Mouse (Mus musculus) left cerebral cortex, adult 2 months (tissue): ENCODE data around the gene Dtx3. TPM values are rescaled to one million over a fixed set of nuclear protein-coding genes. Genes with fewer than 3 reads are reported as not detected.
"Not testable (repeated sequence)": the region's sequence is repeated elsewhere in the genome, so short reads cannot be mapped to it uniquely, and the experiment has no call there.

ENCODE experiments used
- DNase-seq, 2 experiments: peaks; one replicate each; pipeline ENCODE4 v3.0.0; 2021 to 2022; ENCODE audit warnings: low spot score in 2 of 2, mixed read lengths in 1 of 2; ENCODE audit errors: extremely low spot score in 1 of 2
- H3K27ac ChIP-seq: fragments of 200-600 bp; 2 replicates; pipeline ENCODE4 v1.8.1; 2022
- H3K4me3 ChIP-seq: fragments of 200-600 bp; 2 replicates; pipeline ENCODE4 v1.8.1; 2022
- CTCF ChIP-seq: fragments of 200-600 bp; IDR thresholded peaks from 2 replicates; pipeline ENCODE4 v1.8.1; 2022; ENCODE audit warnings: antibody characterized with exemption, mild to moderate bottlenecking, moderate library complexity
- intact Hi-C: fragments of 180-260 bp; cut with DNase I; formaldehyde crosslinking; loops from one replicate; pipeline ENCODE4 v1.15.1; 2025
- total RNA-seq, 2 experiments: library from RNA; stranded (reverse); gene quantifications; 2 replicates each; pipeline ENCODE4 v1.2.3; 2021

The Dtx3 gene
- total RNA-seq, 2 experiments from 2014 or later = 207 to 223 TPM

DNA sequence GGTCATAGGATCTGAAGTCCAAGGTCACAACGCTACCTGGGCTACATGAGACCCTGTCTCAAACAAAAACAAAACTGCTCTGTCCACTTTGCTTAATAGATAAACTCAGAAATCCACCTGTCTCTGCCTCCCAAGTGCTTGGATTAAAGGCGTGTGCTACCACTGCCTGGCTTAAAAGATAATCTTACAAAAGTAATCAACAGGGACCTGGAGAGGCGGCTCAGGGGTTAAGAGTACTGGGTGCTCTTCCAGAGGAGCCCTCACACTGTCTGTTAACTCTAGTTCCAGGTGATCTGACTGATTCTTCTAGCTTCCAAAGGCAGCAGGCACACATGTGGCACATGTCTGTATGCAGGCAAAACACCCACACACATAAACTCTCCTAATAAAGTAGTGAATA, 7.6 kb upstream of the Dtx3 start:
- intact Hi-C loops = no loop called here
- no peak overlapping the region for H3K4me3 ChIP-seq
- no peak overlapping the region for H3K27ac ChIP-seq
- DNase-seq = no peak
- no peak for TF ChIP-seq CTCF

- TF ChIP-seq CTCF = peak; percentile 39
- peak overlapping the region; percentile 44; the same call in 1 of the 2 replicates for H3K27ac ChIP-seq
These were observed 4.8 kb upstream of the Dtx3 start for GRCm38 (mm10) chr10:127200279-127200678.

DNA sequence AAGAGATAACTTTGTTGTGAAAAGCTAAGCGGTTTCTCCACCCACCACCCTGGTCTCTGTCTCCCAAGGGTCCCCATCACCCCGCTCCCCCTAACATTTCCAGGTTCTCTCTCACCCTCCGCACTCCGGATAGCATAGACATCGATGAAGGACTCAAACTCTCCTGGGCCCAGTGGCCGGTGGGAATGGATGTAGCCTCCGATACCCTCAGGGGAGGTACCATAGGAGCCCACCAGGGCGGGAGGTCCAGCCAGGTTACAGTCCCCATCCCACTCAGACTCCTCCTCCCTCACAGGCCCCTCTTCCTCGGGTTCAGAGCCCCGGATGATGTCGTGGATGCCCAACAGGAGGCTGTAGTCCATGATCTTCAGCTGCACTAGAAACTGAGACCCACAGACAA, 3.9 kb upstream of the Dtx3 start:
- no peak for DNase-seq
- H3K4me3 ChIP-seq = no peak overlapping the region
- TF ChIP-seq CTCF = no peak
- peak overlapping the region; percentile 57; the same call in 1 of the 2 replicates for H3K27ac ChIP-seq
- intact Hi-C loops = no loop called here

More at GRCm38 (mm10) chr10:127200279-127200678, 4.8 kb upstream of the Dtx3 start:
- intact Hi-C loops = no loop called here
- H3K4me3 ChIP-seq = no peak overlapping the region
- no peak for DNase-seq

GRCm38 (mm10) chr10:127199068-127199467, 3.5 kb upstream of the Dtx3 start:
- no peak for TF ChIP-seq CTCF
- Histone ChIP-seq H3K4me3 (no peak overlapping the region), H3K27ac (peak overlapping the region; percentile 99; the same call in 1 of the 2 replicates)
- intact Hi-C loops = no loop called here
- no peak for DNase-seq

GRCm38 (mm10) chr10:127198492-127198891, 3.0 kb upstream of the Dtx3 start:
- no peak overlapping the region for H3K4me3 ChIP-seq
- no peak for TF ChIP-seq CTCF
- intact Hi-C loops = no loop called here
- no peak for DNase-seq
- peak overlapping the region; percentile 99 for H3K27ac ChIP-seq

DNA sequence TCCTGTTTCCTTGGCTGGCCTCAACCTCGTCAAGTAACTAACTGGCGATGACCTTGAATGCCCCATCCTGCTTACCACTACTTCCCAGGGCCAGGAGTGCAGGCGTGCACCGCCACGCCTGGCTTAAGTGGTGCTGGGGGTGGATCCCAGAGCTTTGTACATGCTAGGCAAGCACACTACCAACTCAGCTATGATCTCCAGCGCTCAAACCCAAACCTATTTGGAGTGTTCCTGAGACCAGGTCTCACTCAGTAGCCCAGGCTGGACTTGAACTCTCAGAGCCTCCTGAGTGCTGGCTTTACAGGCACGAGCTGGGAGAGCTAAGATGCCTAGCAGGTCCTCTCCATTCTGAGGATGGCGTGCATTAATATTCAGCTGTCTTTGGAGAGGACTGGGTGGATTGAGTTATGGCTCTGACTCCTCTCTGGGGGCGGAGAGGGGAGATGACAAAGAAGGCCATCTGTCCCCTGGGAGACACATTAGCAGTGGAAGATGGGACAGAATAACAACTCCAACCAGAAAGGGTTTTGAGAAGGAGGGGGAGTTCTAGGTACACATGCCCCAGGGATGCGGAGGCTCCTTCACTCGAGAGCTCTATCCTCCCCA, 2.1 kb upstream of the Dtx3 start:
- H3K27ac ChIP-seq = peak overlapping the region; percentile 99
- intact Hi-C loops = no loop called here

DNA sequence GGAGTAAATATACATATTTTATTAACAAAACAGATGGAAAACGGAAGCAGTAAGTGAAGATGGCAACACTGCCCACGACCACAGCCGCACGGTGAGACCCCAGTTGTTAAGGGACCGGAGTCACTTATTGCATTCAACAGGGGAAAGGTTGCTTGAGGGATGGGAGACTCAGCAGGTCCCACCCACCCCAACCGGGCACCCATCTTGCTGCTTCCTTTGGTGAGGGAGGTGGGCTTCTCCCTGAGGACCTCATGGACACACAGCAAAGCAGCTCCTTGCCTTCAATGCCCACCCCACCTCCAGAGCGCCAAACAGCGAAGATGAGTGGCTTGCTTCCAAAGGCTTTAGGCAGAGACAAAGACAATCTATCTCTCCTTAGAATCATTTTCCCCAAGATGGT, 1.6 kb upstream of the Dtx3 start:
- intact Hi-C loops = no loop called here
- no peak for TF ChIP-seq CTCF
- no peak for DNase-seq
- Histone ChIP-seq H3K4me3 (no peak overlapping the region), H3K27ac (peak overlapping the region; percentile 99)

More for the DNA sequence above, 2.1 kb upstream of the Dtx3 start:
- no peak overlapping the region for H3K4me3 ChIP-seq
- no peak for DNase-seq
- TF ChIP-seq CTCF = no peak

- no peak for TF ChIP-seq CTCF
- peak; percentile 59 to 60 for DNase-seq
- intact Hi-C loops = loop anchor here (1.0 kb wide), 1 partner anchor 14 kb away; no protein-coding TSS in a partner anchor
- H3K4me3 ChIP-seq = peak overlapping the region; percentile 69
- peak overlapping the region; percentile 99 for H3K27ac ChIP-seq
These were observed 864 bp upstream of the Dtx3 start for GRCm38 (mm10) chr10:127196392-127196791.

GRCm38 (mm10) chr10:127194428-127195327, 850 bp downstream of the Dtx3 start:
- Histone ChIP-seq H3K4me3 (peak overlapping the region; percentile 69), H3K27ac (peak overlapping the region; percentile 99)
- DNase-seq = no peak
- intact Hi-C loops = no loop called here
- no peak for TF ChIP-seq CTCF

GRCm38 (mm10) chr10:127193011-127193410, 2.5 kb downstream of the Dtx3 start:
- TF ChIP-seq CTCF = no peak
- H3K4me3 ChIP-seq = no peak overlapping the region
- no peak for DNase-seq
- intact Hi-C loops = no loop called here
- H3K27ac ChIP-seq = no peak overlapping the region

DNA sequence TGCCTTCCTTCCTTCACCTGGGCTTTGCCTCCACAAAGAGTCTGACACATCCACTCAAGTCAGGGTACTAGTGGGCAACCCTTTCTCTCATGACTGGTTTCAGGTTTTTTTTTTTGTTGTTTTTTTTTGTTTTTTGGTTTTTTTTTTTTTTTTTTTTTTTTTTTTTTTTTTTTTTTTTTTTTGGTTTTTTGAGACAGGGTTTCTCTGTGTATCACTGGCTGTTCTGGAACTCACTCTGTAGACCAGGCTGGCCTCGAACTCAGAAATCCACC, 3.5 kb downstream of the Dtx3 start:
- DNase-seq, intact Hi-C loops, H3K4me3 ChIP-seq, H3K27ac ChIP-seq: not testable (repeated sequence)

- H3K4me3 ChIP-seq = no peak overlapping the region
- H3K27ac ChIP-seq = peak overlapping the region; percentile 47; the same call in 1 of the 2 replicates
- no peak for DNase-seq
- TF ChIP-seq CTCF = no peak
- intact Hi-C loops = loop anchor here (2.0 kb wide), 1 partner anchor 25 kb away; no protein-coding TSS in a partner anchor
These were observed 4.1 kb downstream of the Dtx3 start for GRCm38 (mm10) chr10:127191191-127192056.
